Mouse (Mus musculus): Measurements from ENCODE around the gene Spata21.

- no peak for TF ChIP-seq GATA1 (IDR thresholded peaks at IDR 0.05; ENCODE audit: low read length)
- no peak for TF ChIP-seq TAL1 (IDR thresholded peaks at IDR 0.05; ENCODE audit: low read length)
Observed at GRCm38 (mm10) chr4:141140967-141141366, 52.8 kb downstream of the Spata21 start.

All from erythroblast, embryonic 14.5 days (primary cell).